Mouse (Mus musculus) small intestine, adult 2 months (tissue): Measurements from ENCODE around the gene Ece1. TPM values are rescaled to one million over a fixed set of nuclear protein-coding genes. Genes with fewer than 3 reads are reported as not detected.

Experiments used
- H3K27ac ChIP-seq: fragments of 200-500 bp; 2 replicates; pipeline ENCODE4 v1.5.1; 2012; ENCODE audit warnings: low read depth, low read length, control low read depth, inconsistent platforms; ENCODE audit not compliant: insufficient read depth
- H3K27me3 ChIP-seq: fragments of 200-500 bp; 2 replicates; pipeline ENCODE4 v1.6.1; 2012; ENCODE audit warnings: mild to moderate bottlenecking, moderate library complexity, low read length, inconsistent platforms; ENCODE audit not compliant: control insufficient read depth, insufficient read depth
- H3K36me3 ChIP-seq: fragments of 200-500 bp; 2 replicates; pipeline ENCODE4 v1.6.1; 2012; ENCODE audit warnings: mild to moderate bottlenecking, low read length, control low read depth, inconsistent platforms; ENCODE audit not compliant: control insufficient read depth, insufficient read depth
- H3K4me1 ChIP-seq: fragments of 200-500 bp; 2 replicates; pipeline ENCODE4 v1.6.1; 2012; ENCODE audit warnings: low read length, inconsistent platforms, mixed read lengths; ENCODE audit not compliant: control insufficient read depth, insufficient read depth, insufficient read length
- H3K4me3 ChIP-seq: fragments of 200-500 bp; 2 replicates; pipeline ENCODE4 v1.5.1; 2012; ENCODE audit warnings: low read depth, mild to moderate bottlenecking, control low read depth, inconsistent platforms, low read length, moderate library complexity
- CTCF ChIP-seq: fragments of 200-500 bp; IDR thresholded peaks from 2 replicates; pipeline ENCODE4 v1.5.1; 2012; ENCODE audit warnings: low read depth, mild to moderate bottlenecking, control low read depth, inconsistent platforms, low read length, moderate library complexity, mixed read lengths; ENCODE audit not compliant: insufficient replicate concordance, insufficient read length; ENCODE audit errors: extremely low read depth
- POLR2A ChIP-seq: fragments of 200-500 bp; IDR thresholded peaks from 2 replicates; pipeline ENCODE4 v1.6.1; 2012; ENCODE audit warnings: low read depth, mild to moderate bottlenecking, control low read depth, inconsistent platforms, low read length, moderate library complexity
- WGBS: fragments of 180-500 bp; shearing (Covaris S2); methylation state at CpG from one replicate; pipeline ENCODE4 v1.1.7; 2018; 5-methylcytosine and 5-hydroxymethylcytosine counted together
- polyA plus RNA-seq: library from polyadenylated mRNA; depleted of rRNA; stranded (reverse); fragments of >200 nt; gene quantifications from 2 replicates; pipeline ENCODE4 v1.2.3, GENCODE M21; 2012; rRNA removed

The Ece1 gene
- polyA plus RNA-seq: 27.9 and 37.7 TPM in 2 replicates

- H3K27ac ChIP-seq: peak within 1 kb of the TSS; percentile 97
- under 1% methylated on average over 37 of the region's 37 CpGs for WGBS
Measured at GRCm38 (mm10) chr4:137862019-137862418, at the start of gene Ece1. TSS of gene Ece1 (plus strand) at chr4:137862237.

GRCm38 (mm10) chr4:137812946-137813708 is 48.9 kb upstream of the Ece1 start:
- no peaks in the 10 kb centered on the region for H3K27me3 ChIP-seq
- H3K36me3 ChIP-seq: no peaks in the 10 kb centered on the region
- H3K4me1 ChIP-seq: no peaks in the 10 kb centered on the region
- H3K27ac ChIP-seq: no peak overlapping the region
- TF ChIP-seq POLR2A (no peak), CTCF (no peak)
- 65% methylated on average over 13 of the region's 13 CpGs for WGBS
- H3K4me3 ChIP-seq: no peak overlapping the region

More at GRCm38 (mm10) chr4:137862019-137862418, at the start of gene Ece1:
- Histone ChIP-seq H3K27me3 (no peaks in the 10 kb centered on the region), H3K36me3 (no peaks in the 10 kb centered on the region), H3K4me3 (peak within 1 kb of the TSS; percentile 77), H3K4me1 (peaks cover 47% of the 10 kb centered on the region)
- TF ChIP-seq POLR2A: peak; percentile 95
- no peak for TF ChIP-seq CTCF

GRCm38 (mm10) chr4:137814140-137814539 is 47.9 kb upstream of the Ece1 start:
- Histone ChIP-seq H3K36me3 (no peaks in the 10 kb centered on the region), H3K4me3 (no peak overlapping the region), H3K4me1 (no peaks in the 10 kb centered on the region), H3K27me3 (no peaks in the 10 kb centered on the region), H3K27ac (no peak overlapping the region)
- TF ChIP-seq CTCF: no peak
- WGBS: 80% methylated on average over 7 of the region's 7 CpGs

- no peak overlapping the region for H3K27ac ChIP-seq
- no peak overlapping the region for H3K4me3 ChIP-seq
- no peaks in the 10 kb centered on the region for H3K36me3 ChIP-seq
- no peak for TF ChIP-seq POLR2A
- no peak for TF ChIP-seq CTCF
- WGBS: 74% methylated on average over 3 of the region's 3 CpGs
- H3K27me3 ChIP-seq: no peaks in the 10 kb centered on the region
- no peaks in the 10 kb centered on the region for H3K4me1 ChIP-seq
Measured at GRCm38 (mm10) chr4:137815473-137815872, 46.6 kb upstream of the Ece1 start.

- Histone ChIP-seq H3K27ac (no peak overlapping the region), H3K4me1 (no peaks in the 10 kb centered on the region), H3K27me3 (no peaks in the 10 kb centered on the region), H3K36me3 (no peaks in the 10 kb centered on the region), H3K4me3 (no peak overlapping the region)
- 56% methylated on average over 7 of the region's 7 CpGs for WGBS
- no peak for TF ChIP-seq CTCF
- no peak for TF ChIP-seq POLR2A
Measured at GRCm38 (mm10) chr4:137816216-137816615, 45.8 kb upstream of the Ece1 start.

GRCm38 (mm10) chr4:137818341-137818740 is 43.7 kb upstream of the Ece1 start:
- 27% methylated on average over 3 of the region's 3 CpGs for WGBS
- TF ChIP-seq CTCF: no peak
- no peak for TF ChIP-seq POLR2A

GRCm38 (mm10) chr4:137819487-137819886 is 42.5 kb upstream of the Ece1 start:
- H3K36me3 ChIP-seq: no peaks in the 10 kb centered on the region
- TF ChIP-seq CTCF: no peak
- TF ChIP-seq POLR2A: no peak
- no peak overlapping the region for H3K4me3 ChIP-seq
- no peaks in the 10 kb centered on the region for H3K4me1 ChIP-seq
- H3K27me3 ChIP-seq: no peaks in the 10 kb centered on the region
- 59% methylated on average over 2 of the region's 2 CpGs for WGBS
- no peak overlapping the region for H3K27ac ChIP-seq

More at GRCm38 (mm10) chr4:137818341-137818740, 43.7 kb upstream of the Ece1 start:
- Histone ChIP-seq H3K36me3 (no peaks in the 10 kb centered on the region), H3K4me3 (no peak overlapping the region), H3K27me3 (no peaks in the 10 kb centered on the region), H3K27ac (no peak overlapping the region), H3K4me1 (no peaks in the 10 kb centered on the region)

- TF ChIP-seq CTCF (no peak), POLR2A (no peak)
- no peaks in the 10 kb centered on the region for H3K36me3 ChIP-seq
- H3K27ac ChIP-seq: no peak overlapping the region
- H3K4me3 ChIP-seq: no peak overlapping the region
- WGBS: 24% methylated on average over 3 of the region's 3 CpGs
- H3K27me3 ChIP-seq: no peaks in the 10 kb centered on the region
- H3K4me1 ChIP-seq: no peaks in the 10 kb centered on the region
Measured at GRCm38 (mm10) chr4:137820721-137821120, 41.3 kb upstream of the Ece1 start.
